Mouse (Mus musculus) embryonic facial prominence, embryonic 14.5 days (tissue): Measurements from ENCODE around the gene Rep15. TPM values are rescaled to one million over a fixed set of nuclear protein-coding genes. Genes with fewer than 3 reads are reported as not detected.
A peak's percentile ranks its signal among the peaks of the same experiment; 100 is the strongest.

Experiments
- ATAC-seq: fragments of 200-750 bp; cut with Nextera tagmentation; 2 replicates; pipeline ENCODE4 v1.8.0; 2017; ENCODE audit warnings: low read depth, moderate number of reproducible peaks, moderate TSS enrichment
- DNase-seq: peaks from one replicate; pipeline ENCODE4 v3.0.0-alpha.2; 2015; ENCODE audit warnings: low spot score
- H3K27ac ChIP-seq: fragments of 300-500 bp; sonication (generic); replicated peaks from 2 replicates; pipeline ENCODE4 v1.5.1; 2014; ENCODE audit warnings: low read depth, mild to moderate bottlenecking, low read length, moderate library complexity
- H3K27me3 ChIP-seq: fragments of 300-500 bp; sonication (generic); replicated peaks from 2 replicates; pipeline ENCODE4 v1.6.1; 2014; ENCODE audit warnings: low read length; ENCODE audit not compliant: control insufficient read depth, insufficient read depth
- H3K36me3 ChIP-seq: fragments of 300-500 bp; sonication (generic); 2 replicates; pipeline ENCODE4 v1.6.1; 2014; ENCODE audit warnings: low read length, mixed read lengths; ENCODE audit not compliant: control insufficient read depth, insufficient read depth
- H3K4me1 ChIP-seq: fragments of 300-500 bp; sonication (generic); 2 replicates; pipeline ENCODE4 v1.6.1; 2014; ENCODE audit warnings: antibody characterized with exemption, low read length; ENCODE audit not compliant: control insufficient read depth, insufficient read depth
- H3K4me2 ChIP-seq: fragments of 300-500 bp; sonication (generic); 2 replicates; pipeline ENCODE4 v1.6.1; 2014; ENCODE audit warnings: low read depth, mild to moderate bottlenecking, low read length, moderate library complexity, mixed read lengths
- H3K4me3 ChIP-seq: fragments of 300-500 bp; sonication (generic); 2 replicates; pipeline ENCODE4 v1.5.1; 2014; ENCODE audit warnings: low read depth, mild to moderate bottlenecking, low read length
- H3K9ac ChIP-seq: fragments of 300-500 bp; sonication (generic); 2 replicates; pipeline ENCODE4 v1.6.1; 2014; ENCODE audit warnings: low read depth, mild to moderate bottlenecking, low read length, moderate library complexity, mixed read lengths
- H3K9me3 ChIP-seq: fragments of 300-500 bp; sonication (generic); 2 replicates; pipeline ENCODE4 v1.6.1; 2016; ENCODE audit warnings: low read length; ENCODE audit not compliant: control insufficient read depth
- WGBS: fragments of 180-500 bp; shearing (Covaris S2); extraction: QIAGEN DNeasy Blood & Tissue Kit; methylation state at CpG from one replicate; pipeline ENCODE4 v1.1.7; 2014; 5-methylcytosine and 5-hydroxymethylcytosine counted together
- polyA plus RNA-seq: library from polyadenylated mRNA; unstranded; fragments of >200 nt; fragmentation: Nextera tagmentation; extraction: Ambion mirVana; gene quantifications from 2 replicates; pipeline ENCODE4 v1.2.1, GENCODE M21; 2014

The Rep15 gene
- polyA plus RNA-seq, 1 experiment from 2014 or later: 1.4 TPM

DNA sequence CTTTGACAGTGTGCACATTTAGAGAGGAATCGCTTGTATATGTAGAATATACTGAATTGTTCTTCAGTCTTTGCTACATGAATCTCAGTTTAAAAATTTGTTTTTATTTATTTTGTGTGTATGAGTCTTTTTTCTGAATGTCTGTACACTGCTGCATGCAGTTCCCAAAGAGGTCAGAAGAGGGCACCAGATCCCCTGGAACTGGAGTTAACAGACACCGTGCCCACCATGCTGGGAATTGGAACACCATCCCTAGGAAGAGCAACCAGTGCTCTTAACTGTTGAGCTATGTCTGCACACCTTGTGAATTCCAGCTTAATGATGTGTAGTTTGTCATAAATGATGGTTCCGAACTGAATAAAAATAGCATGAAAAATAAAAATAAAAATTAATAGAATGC, 24.2 kb upstream of the Rep15 start:
- Histone ChIP-seq H3K27me3 (no peaks in the 10 kb centered on the region), H3K9ac (no peak overlapping the region), H3K36me3 (peaks cover 44% of the 10 kb centered on the region), H3K9me3 (no peaks in the 10 kb centered on the region), H3K4me2 (no peak overlapping the region), H3K4me1 (peaks cover 7% of the 10 kb centered on the region; the same call in 1 of the 2 replicates), H3K4me3 (no peak overlapping the region), H3K27ac (no peak overlapping the region)
- DNase-seq (no peak), ATAC-seq (no peak)
- 64% methylated on average over 3 of the region's 3 CpGs for WGBS

- no peaks in the 10 kb centered on the region for H3K9me3 ChIP-seq
- peak; percentile 29 for DNase-seq
- no peak overlapping the region for H3K4me2 ChIP-seq
- H3K4me3 ChIP-seq: no peak overlapping the region
- H3K27ac ChIP-seq: peak overlapping the region; percentile 42; the same call in 1 of the 2 replicates
- peaks cover 7% of the 10 kb centered on the region; the same call in 1 of the 2 replicates for H3K4me1 ChIP-seq
- no peak overlapping the region for H3K9ac ChIP-seq
- 65% methylated on average over 6 of the region's 6 CpGs for WGBS
- H3K36me3 ChIP-seq: peaks cover 55% of the 10 kb centered on the region
- H3K27me3 ChIP-seq: no peaks in the 10 kb centered on the region
- ATAC-seq: no peak
Measured at GRCm38 (mm10) chr6:147010358-147010757, 22.0 kb upstream of the Rep15 start.

- Histone ChIP-seq H3K9me3 (no peaks in the 10 kb centered on the region), H3K9ac (no peak overlapping the region), H3K36me3 (peaks cover 54% of the 10 kb centered on the region), H3K4me3 (no peak overlapping the region), H3K27ac (peak overlapping the region; percentile 42), H3K4me2 (no peak overlapping the region), H3K27me3 (no peaks in the 10 kb centered on the region), H3K4me1 (peaks cover 7% of the 10 kb centered on the region; the same call in 1 of the 2 replicates)
- no peak for ATAC-seq
- peak; percentile 57 for DNase-seq
- 75% methylated on average over 15 of the region's 15 CpGs for WGBS
Measured at GRCm38 (mm10) chr6:147010811-147011520, 21.4 kb upstream of the Rep15 start.

GRCm38 (mm10) chr6:147011555-147011954, 20.8 kb upstream of the Rep15 start:
- peaks cover 56% of the 10 kb centered on the region for H3K36me3 ChIP-seq
- 59% methylated on average over 6 of the region's 6 CpGs for WGBS
- no peak overlapping the region for H3K4me3 ChIP-seq
- no peak overlapping the region for H3K4me2 ChIP-seq
- no peak for DNase-seq
- H3K9me3 ChIP-seq: no peaks in the 10 kb centered on the region
- H3K27ac ChIP-seq: peak overlapping the region; percentile 42
- no peak for ATAC-seq
- no peak overlapping the region for H3K9ac ChIP-seq
- H3K27me3 ChIP-seq: no peaks in the 10 kb centered on the region
- peaks cover 7% of the 10 kb centered on the region; the same call in 1 of the 2 replicates for H3K4me1 ChIP-seq

DNA sequence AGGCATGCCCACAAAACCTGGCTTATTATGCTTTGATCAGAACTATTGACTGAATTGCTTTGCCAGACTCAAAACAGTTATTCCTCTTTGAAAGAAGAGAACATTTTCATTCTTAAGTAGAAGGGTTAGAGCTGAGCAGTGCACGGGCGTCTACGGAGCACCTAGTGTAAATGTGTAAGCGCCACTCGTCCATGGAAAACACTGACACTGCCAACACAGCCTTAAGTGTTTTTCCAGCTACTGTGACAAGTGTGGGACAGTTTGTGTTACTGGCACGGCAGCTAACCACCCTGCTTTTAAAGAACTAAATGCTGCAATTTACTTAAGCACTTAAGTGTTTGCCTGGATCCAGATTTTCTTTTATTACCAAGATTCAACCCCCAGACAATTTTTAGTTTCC, 20.4 kb upstream of the Rep15 start:
- Histone ChIP-seq H3K27me3 (no peaks in the 10 kb centered on the region), H3K9ac (no peak overlapping the region), H3K4me3 (no peak overlapping the region), H3K27ac (peak overlapping the region; percentile 42; the same call in 1 of the 2 replicates), H3K36me3 (peaks cover 59% of the 10 kb centered on the region), H3K9me3 (no peaks in the 10 kb centered on the region), H3K4me2 (no peak overlapping the region), H3K4me1 (peaks cover 7% of the 10 kb centered on the region; the same call in 1 of the 2 replicates)
- 53% methylated on average over 6 of the region's 6 CpGs for WGBS
- DNase-seq (peak; percentile 33), ATAC-seq (no peak)

- Histone ChIP-seq H3K4me3 (no peak overlapping the region), H3K4me1 (peaks cover 7% of the 10 kb centered on the region; the same call in 1 of the 2 replicates), H3K4me2 (no peak overlapping the region), H3K9me3 (no peaks in the 10 kb centered on the region), H3K27ac (no peak overlapping the region), H3K9ac (no peak overlapping the region), H3K27me3 (no peaks in the 10 kb centered on the region), H3K36me3 (peaks cover 62% of the 10 kb centered on the region)
- ATAC-seq: no peak
- no peak for DNase-seq
- 76% methylated on average over 1 of the region's 1 CpGs for WGBS
Measured at GRCm38 (mm10) chr6:147013546-147013945, 18.8 kb upstream of the Rep15 start.

DNA sequence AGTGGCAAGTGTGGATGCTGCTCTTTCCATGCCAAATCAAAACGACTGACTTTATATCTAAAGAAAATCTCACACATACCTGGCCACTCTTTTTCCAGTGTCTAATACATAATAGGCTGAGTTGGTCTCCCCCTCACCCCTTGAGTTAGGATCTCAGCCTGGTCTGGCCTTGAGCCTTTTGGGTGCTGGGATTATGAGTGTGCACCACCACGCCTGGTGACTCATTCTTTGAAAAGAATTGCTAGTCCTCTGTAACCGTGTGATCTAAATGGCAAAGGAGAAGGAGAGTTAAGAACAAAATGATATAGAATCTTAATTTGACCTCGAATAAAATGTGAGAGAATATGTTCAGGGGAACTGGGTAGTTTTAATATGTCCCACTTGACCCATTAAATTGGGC, 14.5 kb upstream of the Rep15 start:
- WGBS: 96% methylated on average over 4 of the region's 4 CpGs
- Histone ChIP-seq H3K9me3 (no peaks in the 10 kb centered on the region), H3K4me1 (no peaks in the 10 kb centered on the region), H3K9ac (no peak overlapping the region), H3K4me3 (no peak overlapping the region), H3K27me3 (no peaks in the 10 kb centered on the region), H3K36me3 (peaks cover 64% of the 10 kb centered on the region), H3K4me2 (no peak overlapping the region), H3K27ac (no peak overlapping the region)
- no peak for ATAC-seq
- DNase-seq: no peak

- no peaks in the 10 kb centered on the region for H3K4me1 ChIP-seq
- no peaks in the 10 kb centered on the region for H3K9me3 ChIP-seq
- H3K9ac ChIP-seq: no peak overlapping the region
- H3K4me2 ChIP-seq: no peak overlapping the region
- peaks cover 69% of the 10 kb centered on the region for H3K36me3 ChIP-seq
- WGBS: 93% methylated on average over 5 of the region's 5 CpGs
- H3K4me3 ChIP-seq: no peak overlapping the region
- ATAC-seq (no peak), DNase-seq (no peak)
- H3K27me3 ChIP-seq: no peaks in the 10 kb centered on the region
- no peak overlapping the region for H3K27ac ChIP-seq
Measured at GRCm38 (mm10) chr6:147018364-147018763, 14.0 kb upstream of the Rep15 start.

DNA sequence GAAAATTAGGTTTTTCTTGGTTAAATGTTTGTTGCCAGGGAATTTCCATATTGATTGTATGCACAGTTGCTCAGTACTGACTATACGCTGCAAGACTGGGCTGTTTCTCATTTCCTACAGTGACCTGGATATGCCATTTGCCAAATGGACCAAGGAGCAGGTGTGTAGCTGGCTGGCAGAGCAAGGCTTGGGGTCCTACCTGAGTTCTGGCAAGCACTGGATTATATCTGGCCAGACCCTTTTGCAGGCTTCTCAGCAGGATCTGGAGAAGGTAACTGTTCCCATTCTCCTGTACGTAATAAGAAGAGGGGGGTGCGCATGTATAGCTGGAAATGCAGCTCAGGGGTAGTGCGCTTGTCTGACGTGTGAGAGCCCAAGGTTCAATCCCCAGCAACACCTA, 11.2 kb upstream of the Rep15 start:
- Histone ChIP-seq H3K36me3 (peaks cover 62% of the 10 kb centered on the region), H3K27me3 (no peaks in the 10 kb centered on the region), H3K4me3 (no peak overlapping the region), H3K4me1 (no peaks in the 10 kb centered on the region), H3K9me3 (no peaks in the 10 kb centered on the region), H3K27ac (no peak overlapping the region), H3K9ac (no peak overlapping the region), H3K4me2 (no peak overlapping the region)
- DNase-seq (no peak), ATAC-seq (no peak)
- WGBS: 91% methylated on average over 5 of the region's 5 CpGs
